Mouse (Mus musculus) lung, adult 2 months (tissue): ENCODE data around the gene Cbx5.

Experiments used
- CTCF ChIP-seq: fragments of 200-500 bp; IDR thresholded peaks from 2 replicates; pipeline ENCODE4 v1.5.1; 2011; ENCODE audit warnings: mild to moderate bottlenecking, low read length, control low read depth; ENCODE audit not compliant: insufficient read depth
- POLR2A ChIP-seq: fragments of 200-500 bp; IDR thresholded peaks from 2 replicates; pipeline ENCODE4 v1.6.1; 2011; ENCODE audit warnings: low read depth, mild to moderate bottlenecking, control low read depth, low read length, borderline replicate concordance; ENCODE audit errors: extremely low read depth

GRCm38 (mm10) chr15:103168801-103169611 lies 70.6 kb downstream of the Cbx5 start:
- TF ChIP-seq CTCF: no peak
- TF ChIP-seq POLR2A: no peak
